Mouse (Mus musculus): ENCODE results near the gene G430095P16Rik. TPM values are rescaled to one million over a fixed set of nuclear protein-coding genes. Genes with fewer than 3 reads are reported as not detected.

The G430095P16Rik gene
- polyA plus RNA-seq (2014; fragmentation: Nextera tagmentation; extraction: Ambion mirVana) = 7.7 and 8.6 TPM in 2 replicates

DNA sequence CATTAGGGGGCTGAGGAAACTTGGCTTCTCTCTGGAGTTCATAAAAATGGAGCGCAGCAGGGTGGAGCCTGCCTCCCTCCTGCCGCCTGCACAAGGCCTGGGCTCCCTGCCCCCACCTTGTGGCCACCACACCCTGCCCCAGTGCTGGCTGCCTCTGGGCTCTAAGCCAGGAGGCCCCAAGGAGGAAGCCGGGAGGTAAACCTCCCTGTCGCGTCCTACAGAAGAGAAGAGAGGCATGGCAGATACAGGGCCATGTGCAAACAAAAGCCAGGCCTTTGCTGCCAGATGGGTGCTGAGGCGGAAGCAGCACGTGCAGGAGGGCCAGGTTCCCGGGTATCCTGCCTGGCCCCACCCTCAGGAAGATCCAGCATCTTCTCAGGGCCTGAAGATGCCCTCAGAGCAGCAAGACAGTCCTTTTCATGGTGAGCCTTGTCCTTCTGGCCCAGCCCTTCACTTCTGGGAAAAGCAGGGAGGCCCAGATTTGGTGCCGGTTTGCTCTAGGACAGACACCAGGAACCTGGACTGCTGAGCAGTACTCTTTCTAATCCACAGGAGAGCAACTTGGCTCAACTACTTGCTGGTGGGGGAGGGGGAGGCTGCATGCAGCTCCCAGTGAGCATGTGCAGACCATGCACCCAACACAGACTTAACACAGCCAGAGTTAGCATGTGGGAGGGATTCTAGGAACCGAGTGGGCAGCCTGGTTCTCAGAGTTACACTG is at the start of gene G430095P16Rik:
Gene G430095P16Rik, plus strand, starts transcription at position 158 of the 721 bp plus-strand sequence.
- H3K9ac ChIP-seq (ENCODE audit: low read length) = peak within 1 kb of the TSS; percentile 66
- ATAC-seq (ENCODE audit: insufficient number of reproducible peaks, low FRiP score, low TSS enrichment, low read depth) (peak; percentile 86), DNase-seq (ENCODE audit: low spot score) (peak; percentile 86)
- H3K36me3 ChIP-seq (ENCODE audit: control insufficient read depth, insufficient read depth, low read length) = peaks cover 4% of the 10 kb centered on the region; the same call in 1 of the 2 replicates
- H3K4me2 ChIP-seq (ENCODE audit: low read depth, severe bottlenecking) = peak within 1 kb of the TSS; percentile 55
- H3K9me3 ChIP-seq (ENCODE audit: control insufficient read depth, low read length) = no peaks in the 10 kb centered on the region
- peak within 1 kb of the TSS; percentile 99 for H3K27ac ChIP-seq (replicated peaks; ENCODE audit: low read depth, low read length)
- H3K27me3 ChIP-seq (ENCODE audit: control insufficient read depth, insufficient read depth, low read length) = 0 out of 2 replicates have a peak, but pooled peaks cover 3% of the 10 kb centered on the region
- peak within 1 kb of the TSS; percentile 22 for H3K4me3 ChIP-seq (ENCODE audit: low read depth, low read length)
- WGBS = 9% methylated on average over 10 of the region's 10 CpGs
- peaks cover 55% of the 10 kb centered on the region for H3K4me1 ChIP-seq (ENCODE audit: control insufficient read depth, insufficient read depth, low read length)

DNA sequence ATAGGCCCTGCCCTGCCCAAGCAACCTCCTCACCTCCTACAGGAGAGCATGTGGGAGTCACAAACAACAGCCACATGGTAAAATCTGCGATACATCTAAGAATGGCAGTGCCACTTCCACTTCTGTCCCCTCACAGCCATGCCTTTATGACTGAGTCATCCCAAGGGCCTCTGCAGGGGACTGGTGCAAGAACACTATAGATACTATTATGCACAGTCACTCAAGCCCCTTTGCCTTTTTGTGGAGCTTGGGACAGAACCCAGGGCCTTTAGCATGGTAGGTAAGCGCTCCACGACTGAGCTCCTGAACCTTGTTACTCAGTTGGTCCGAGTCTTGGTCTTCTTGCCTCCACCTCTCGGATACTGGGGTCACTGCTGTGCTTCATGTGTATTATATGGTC is 45.5 kb upstream of the G430095P16Rik start:
- Histone ChIP-seq H3K4me3 (ENCODE audit: low read depth, low read length) (no peak overlapping the region), H3K27ac (replicated peaks; ENCODE audit: low read depth, low read length) (no peak overlapping the region), H3K9ac (ENCODE audit: low read length) (no peak overlapping the region), H3K4me2 (ENCODE audit: low read depth, severe bottlenecking) (no peak overlapping the region), H3K9me3 (ENCODE audit: control insufficient read depth, low read length) (no peaks in the 10 kb centered on the region), H3K27me3 (ENCODE audit: control insufficient read depth, insufficient read depth, low read length) (no peaks in the 10 kb centered on the region), H3K36me3 (ENCODE audit: control insufficient read depth, insufficient read depth, low read length) (peaks cover 20% of the 10 kb centered on the region), H3K4me1 (ENCODE audit: control insufficient read depth, insufficient read depth, low read length) (no peaks in the 10 kb centered on the region)
- ATAC-seq (ENCODE audit: insufficient number of reproducible peaks, low FRiP score, low TSS enrichment, low read depth) (no peak), DNase-seq (ENCODE audit: low spot score) (no peak)
- WGBS = 95% methylated on average over 5 of the region's 5 CpGs

DNA sequence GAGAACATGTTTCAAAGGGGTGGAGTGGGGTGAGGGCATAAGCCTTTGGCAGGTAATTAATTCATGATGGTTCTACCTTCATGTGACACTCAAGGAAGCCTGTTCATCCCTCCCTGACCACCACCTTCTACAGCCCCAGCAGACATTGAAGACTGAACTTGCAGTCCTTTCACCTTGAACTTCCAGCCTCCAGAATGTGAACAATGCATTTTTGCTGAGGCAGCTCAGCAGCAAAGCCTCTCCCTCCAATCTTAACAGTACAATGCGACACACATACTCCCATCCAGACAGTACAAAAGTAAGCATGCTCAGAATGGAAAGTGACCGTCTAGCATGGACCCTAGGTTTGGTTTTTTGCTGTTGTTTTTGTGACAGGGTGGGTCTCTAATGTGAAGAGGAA is 41.3 kb upstream of the G430095P16Rik start:
- peaks cover 14% of the 10 kb centered on the region; the same call in 1 of the 2 replicates for H3K36me3 ChIP-seq (ENCODE audit: control insufficient read depth, insufficient read depth, low read length)

GRCm38 (mm10) chr8:84682257-84682656 is 40.5 kb upstream of the G430095P16Rik start:
- peak overlapping the region; percentile 14; the same call in 1 of the 2 replicates for H3K9ac ChIP-seq (ENCODE audit: low read length)
- H3K27ac ChIP-seq (replicated peaks; ENCODE audit: low read depth, low read length) = no peak overlapping the region
- DNase-seq (ENCODE audit: low spot score) (no peak), ATAC-seq (ENCODE audit: insufficient number of reproducible peaks, low FRiP score, low TSS enrichment, low read depth) (no peak)
- 89% methylated on average over 2 of the region's 2 CpGs for WGBS
- no peak overlapping the region for H3K4me2 ChIP-seq (ENCODE audit: low read depth, severe bottlenecking)
- H3K27me3 ChIP-seq (ENCODE audit: control insufficient read depth, insufficient read depth, low read length) = no peaks in the 10 kb centered on the region
- peaks cover 14% of the 10 kb centered on the region for H3K4me1 ChIP-seq (ENCODE audit: control insufficient read depth, insufficient read depth, low read length)
- no peaks in the 10 kb centered on the region for H3K9me3 ChIP-seq (ENCODE audit: control insufficient read depth, low read length)
- no peak overlapping the region for H3K4me3 ChIP-seq (ENCODE audit: low read depth, low read length)
- peaks cover 13% of the 10 kb centered on the region; the same call in 1 of the 2 replicates for H3K36me3 ChIP-seq (ENCODE audit: control insufficient read depth, insufficient read depth, low read length)

More for the DNA sequence above, 41.3 kb upstream of the G430095P16Rik start:
- H3K9me3 ChIP-seq (ENCODE audit: control insufficient read depth, low read length) = no peaks in the 10 kb centered on the region
- no peak overlapping the region for H3K4me3 ChIP-seq (ENCODE audit: low read depth, low read length)
- no peaks in the 10 kb centered on the region for H3K27me3 ChIP-seq (ENCODE audit: control insufficient read depth, insufficient read depth, low read length)
- ATAC-seq (ENCODE audit: insufficient number of reproducible peaks, low FRiP score, low TSS enrichment, low read depth) (no peak), DNase-seq (ENCODE audit: low spot score) (no peak)
- H3K4me1 ChIP-seq (ENCODE audit: control insufficient read depth, insufficient read depth, low read length) = peaks cover 13% of the 10 kb centered on the region
- H3K27ac ChIP-seq (replicated peaks; ENCODE audit: low read depth, low read length) = no peak overlapping the region
- WGBS = 90% methylated on average over 2 of the region's 2 CpGs
- H3K9ac ChIP-seq (ENCODE audit: low read length) = no peak overlapping the region
- no peak overlapping the region for H3K4me2 ChIP-seq (ENCODE audit: low read depth, severe bottlenecking)

GRCm38 (mm10) chr8:84684537-84684936 is 38.3 kb upstream of the G430095P16Rik start:
- H3K36me3 ChIP-seq (ENCODE audit: control insufficient read depth, insufficient read depth, low read length) = peaks cover 12% of the 10 kb centered on the region; the same call in 1 of the 2 replicates
- no peaks in the 10 kb centered on the region for H3K9me3 ChIP-seq (ENCODE audit: control insufficient read depth, low read length)
- H3K27ac ChIP-seq (replicated peaks; ENCODE audit: low read depth, low read length) = no peak overlapping the region
- no peaks in the 10 kb centered on the region for H3K27me3 ChIP-seq (ENCODE audit: control insufficient read depth, insufficient read depth, low read length)
- no peak overlapping the region for H3K4me2 ChIP-seq (ENCODE audit: low read depth, severe bottlenecking)
- no peak for DNase-seq (ENCODE audit: low spot score)
- no peak for ATAC-seq (ENCODE audit: insufficient number of reproducible peaks, low FRiP score, low TSS enrichment, low read depth)
- no peak overlapping the region for H3K9ac ChIP-seq (ENCODE audit: low read length)
- no peak overlapping the region for H3K4me3 ChIP-seq (ENCODE audit: low read depth, low read length)
- WGBS = 73% methylated on average over 3 of the region's 3 CpGs
- H3K4me1 ChIP-seq (ENCODE audit: control insufficient read depth, insufficient read depth, low read length) = peaks cover 14% of the 10 kb centered on the region

DNA sequence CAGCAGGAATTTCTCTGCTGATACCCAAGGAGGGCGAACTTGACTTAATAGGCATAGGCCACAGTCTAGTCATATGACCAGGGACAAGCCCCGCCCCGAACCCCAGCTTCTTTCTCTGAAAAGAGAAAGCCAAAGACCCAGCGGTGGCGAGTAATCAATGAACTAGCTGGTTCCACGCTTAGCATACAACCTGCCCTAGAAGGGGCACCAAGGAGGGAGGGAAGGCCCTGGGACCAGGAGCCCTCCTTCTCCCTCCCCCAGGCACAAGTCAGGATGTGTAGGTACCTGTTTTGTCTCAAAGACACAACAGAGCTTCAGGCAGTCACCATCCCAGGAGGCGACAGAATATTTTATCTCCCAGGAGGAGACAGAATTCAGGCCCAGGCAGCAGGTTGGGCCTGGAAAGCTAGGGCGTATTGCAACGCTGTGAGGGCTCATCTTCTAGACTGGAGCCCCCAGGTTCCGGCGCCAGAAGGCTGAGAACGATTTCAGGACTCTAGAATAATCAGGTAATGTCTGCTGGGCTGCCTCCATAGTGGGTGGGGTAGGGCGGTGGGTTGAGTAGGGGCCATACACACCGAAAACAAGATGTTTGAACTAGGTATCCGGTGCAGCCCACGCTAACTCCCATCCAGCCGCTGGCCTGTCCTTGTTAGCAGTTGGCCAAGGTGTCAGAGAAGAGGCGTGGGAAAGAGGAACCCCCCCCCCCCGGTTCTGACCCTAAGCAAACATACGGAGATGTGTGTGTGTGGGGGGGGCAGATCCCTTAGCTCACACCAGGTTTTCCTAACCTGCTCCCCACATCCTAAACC is 36.4 kb upstream of the G430095P16Rik start, which contains the start of gene Trmt1:
Gene Trmt1, plus strand, starts transcription at position 117 of the 812 bp plus-strand sequence.
- Histone ChIP-seq H3K4me2 (ENCODE audit: low read depth, severe bottlenecking) (peak within 1 kb of the TSS; percentile 92), H3K27me3 (ENCODE audit: control insufficient read depth, insufficient read depth, low read length) (no peaks in the 10 kb centered on the region), H3K36me3 (ENCODE audit: control insufficient read depth, insufficient read depth, low read length) (peaks cover 15% of the 10 kb centered on the region; the same call in 1 of the 2 replicates), H3K27ac (replicated peaks; ENCODE audit: low read depth, low read length) (peak within 1 kb of the TSS; percentile 98), H3K4me1 (ENCODE audit: control insufficient read depth, insufficient read depth, low read length) (peaks cover 23% of the 10 kb centered on the region), H3K9me3 (ENCODE audit: control insufficient read depth, low read length) (no peaks in the 10 kb centered on the region), H3K9ac (ENCODE audit: low read length) (peak within 1 kb of the TSS; percentile 100), H3K4me3 (ENCODE audit: low read depth, low read length) (peak within 1 kb of the TSS; percentile 100)
- 11% methylated on average over 19 of the region's 20 CpGs for WGBS
- ATAC-seq (ENCODE audit: insufficient number of reproducible peaks, low FRiP score, low TSS enrichment, low read depth) (peak; percentile 29; the same call in 1 of the 2 replicates), DNase-seq (ENCODE audit: low spot score) (peak; percentile 49)

DNA sequence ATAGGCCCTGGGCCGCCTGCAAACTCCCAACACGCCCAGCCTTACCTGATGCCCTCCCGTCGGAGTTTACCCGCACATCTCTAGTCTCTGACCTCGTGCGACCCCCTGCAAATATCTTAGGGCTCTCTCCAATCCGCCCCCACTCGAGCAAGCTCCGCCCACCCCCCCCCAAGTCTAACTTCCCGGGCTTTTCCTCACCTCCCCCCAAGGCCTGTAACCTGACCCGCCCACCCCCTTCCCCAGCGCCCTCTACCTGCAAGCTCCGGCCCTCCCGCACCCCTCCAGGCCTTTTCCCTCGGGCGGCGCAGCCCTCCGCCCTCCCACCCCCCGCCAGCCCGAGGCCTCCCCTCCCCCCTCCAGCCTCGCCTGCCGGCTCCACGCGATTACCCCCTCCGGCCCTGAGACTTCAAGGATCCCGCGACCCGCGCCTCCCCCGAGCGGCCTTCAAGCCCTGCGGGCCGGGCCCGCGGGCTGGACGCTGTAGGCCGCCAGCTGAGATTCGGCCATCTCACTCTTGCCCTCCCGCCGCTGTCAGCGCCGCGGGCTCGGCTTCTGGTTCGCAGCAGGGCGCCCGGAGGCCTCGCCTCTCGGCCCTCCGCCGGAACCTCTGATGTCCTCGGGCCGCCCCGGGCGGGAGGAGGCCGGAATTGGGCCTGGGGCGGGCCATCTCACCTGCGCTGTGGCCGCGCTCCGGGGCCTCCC is 35.7 kb upstream of the G430095P16Rik start:
- H3K9ac ChIP-seq (ENCODE audit: low read length) = peak overlapping the region; percentile 100
- DNase-seq (ENCODE audit: low spot score) = peak; percentile 79

More for the DNA sequence above, 35.7 kb upstream of the G430095P16Rik start:
- Histone ChIP-seq H3K27me3 (ENCODE audit: control insufficient read depth, insufficient read depth, low read length) (no peaks in the 10 kb centered on the region), H3K9me3 (ENCODE audit: control insufficient read depth, low read length) (no peaks in the 10 kb centered on the region), H3K27ac (replicated peaks; ENCODE audit: low read depth, low read length) (peak overlapping the region; percentile 98), H3K4me2 (ENCODE audit: low read depth, severe bottlenecking) (peak overlapping the region; percentile 92), H3K36me3 (ENCODE audit: control insufficient read depth, insufficient read depth, low read length) (peaks cover 14% of the 10 kb centered on the region; the same call in 1 of the 2 replicates), H3K4me3 (ENCODE audit: low read depth, low read length) (peak overlapping the region; percentile 100), H3K4me1 (ENCODE audit: control insufficient read depth, insufficient read depth, low read length) (peaks cover 23% of the 10 kb centered on the region)
- WGBS = under 1% methylated on average over 44 of the region's 62 CpGs
- ATAC-seq (ENCODE audit: insufficient number of reproducible peaks, low FRiP score, low TSS enrichment, low read depth) = peak; percentile 71

Measured in limb, embryonic 11.5 days (tissue).